Mouse (Mus musculus) embryonic fibroblast, embryonic 13.5 days (primary cell): ENCODE measurements at regions not wholly inside any gene's neighbourhood (a gene's known extent, or its start where the extent isn't known, plus 50 kb on each side); places are given as distances from the start of the nearest gene placed in this dataset.

Experiments
- CTCF ChIP-seq: IDR thresholded peaks from 2 replicates; pipeline ENCODE4 v1.5.1; 2011; ENCODE audit warnings: mild to moderate bottlenecking, control low read depth, low read length, moderate library complexity, borderline replicate concordance; ENCODE audit not compliant: insufficient read depth
- POLR2A ChIP-seq: IDR thresholded peaks from 2 replicates; pipeline ENCODE4 v1.6.1; 2011; ENCODE audit warnings: low read depth, mild to moderate bottlenecking, control low read depth, low read length, moderate library complexity

GRCm38 (mm10) chr17:83001567-83001966 lies 213.5 kb upstream of the Pkdcc start:
- TF ChIP-seq CTCF (no peak), POLR2A (no peak)
